Mouse (Mus musculus): Measurements from ENCODE around the gene Slain1.

The Slain1 gene

DNA sequence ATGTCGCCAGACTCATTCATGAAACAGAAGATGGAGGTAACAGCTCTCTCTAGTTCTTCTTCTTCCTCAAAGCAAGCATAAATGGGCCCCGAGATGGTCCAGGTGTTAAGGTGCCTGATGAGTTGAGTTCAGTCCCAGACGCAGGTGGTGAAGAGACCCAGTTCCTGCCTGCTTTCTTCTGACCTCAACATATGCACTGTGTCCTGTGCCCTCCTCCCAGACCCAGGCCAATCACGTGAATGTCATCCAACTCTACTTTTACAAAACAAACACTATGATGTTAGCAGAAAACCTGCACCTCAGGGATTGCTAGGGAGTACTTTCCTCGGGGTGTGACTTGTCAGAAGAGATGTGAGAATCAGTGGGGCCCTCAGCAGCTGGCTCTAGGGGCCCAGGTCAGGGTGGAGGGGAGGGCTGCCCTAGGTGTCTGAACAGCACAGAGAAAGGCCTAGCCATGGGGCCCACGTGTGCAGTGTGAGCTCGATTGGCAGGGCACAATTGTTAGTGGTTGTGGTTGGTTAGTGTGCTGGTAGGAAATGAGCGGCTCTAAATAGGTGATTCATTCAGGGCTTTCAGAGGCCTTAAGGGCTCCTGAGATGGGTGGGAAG lies 16.4 kb downstream of the Slain1 start:
- ATAC-seq (ENCODE audit: low TSS enrichment), result no peak

DNA sequence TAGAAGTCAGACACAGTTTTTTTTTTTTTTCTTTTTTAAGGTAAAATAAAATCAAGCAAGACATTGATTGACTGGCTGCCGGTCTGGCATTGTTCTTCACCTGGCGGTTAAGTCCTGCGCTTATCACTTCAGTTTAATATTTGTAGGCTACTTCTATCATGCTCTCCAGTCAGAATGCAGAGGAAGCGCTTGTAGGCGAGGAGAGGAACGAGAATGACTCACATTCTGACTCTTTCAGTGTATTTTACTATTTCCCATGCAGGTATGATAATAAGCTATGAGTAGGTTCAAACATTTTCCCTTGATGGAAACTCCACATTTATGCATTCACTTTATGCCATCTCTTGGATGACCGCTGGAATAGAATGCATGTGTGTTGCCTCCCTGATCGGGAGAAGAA lies 17.0 kb downstream of the Slain1 start:
- ATAC-seq (ENCODE audit: low TSS enrichment), result peak; percentile 65

DNA sequence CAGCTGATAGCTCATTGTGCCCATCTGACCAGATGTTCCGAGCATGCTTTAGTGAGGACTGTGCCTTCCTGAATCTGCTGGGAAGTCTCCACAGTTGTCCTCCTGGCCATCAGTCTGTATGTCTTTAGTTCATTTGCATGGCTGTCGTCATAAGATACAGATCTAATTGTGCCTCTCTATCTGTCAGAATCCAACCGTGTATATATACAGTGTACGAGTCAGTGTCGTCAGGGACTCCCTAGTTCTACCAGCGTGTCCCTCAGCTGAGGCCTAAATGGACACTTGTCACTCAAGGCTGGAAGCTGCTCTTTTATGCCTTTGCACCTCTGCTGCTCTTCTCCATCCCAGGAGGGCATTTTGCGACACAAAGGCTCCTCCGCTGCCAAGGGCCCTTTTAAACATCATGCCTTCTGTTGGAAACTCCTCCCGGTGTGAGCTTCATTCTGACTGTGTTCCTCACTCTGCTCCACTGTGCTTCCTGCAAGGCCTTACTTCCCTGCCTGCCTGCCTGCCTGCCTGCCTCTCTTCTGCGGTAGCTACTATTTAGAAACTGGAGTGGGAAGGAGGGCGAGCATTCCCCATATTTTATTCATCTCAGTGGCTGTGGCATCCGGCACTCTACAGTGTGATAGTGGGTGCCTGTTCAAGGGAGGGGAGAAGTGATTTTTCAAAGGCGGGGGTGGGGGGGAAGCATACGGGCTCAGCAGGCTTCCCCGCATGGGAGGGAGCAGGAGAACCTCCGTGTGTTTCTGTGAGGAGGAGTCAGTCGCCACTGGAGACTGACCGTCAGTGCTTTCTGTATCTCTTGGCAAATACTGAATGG lies 29.6 kb downstream of the Slain1 start:
- ATAC-seq (ENCODE audit: low TSS enrichment), result peak; percentile 87

DNA sequence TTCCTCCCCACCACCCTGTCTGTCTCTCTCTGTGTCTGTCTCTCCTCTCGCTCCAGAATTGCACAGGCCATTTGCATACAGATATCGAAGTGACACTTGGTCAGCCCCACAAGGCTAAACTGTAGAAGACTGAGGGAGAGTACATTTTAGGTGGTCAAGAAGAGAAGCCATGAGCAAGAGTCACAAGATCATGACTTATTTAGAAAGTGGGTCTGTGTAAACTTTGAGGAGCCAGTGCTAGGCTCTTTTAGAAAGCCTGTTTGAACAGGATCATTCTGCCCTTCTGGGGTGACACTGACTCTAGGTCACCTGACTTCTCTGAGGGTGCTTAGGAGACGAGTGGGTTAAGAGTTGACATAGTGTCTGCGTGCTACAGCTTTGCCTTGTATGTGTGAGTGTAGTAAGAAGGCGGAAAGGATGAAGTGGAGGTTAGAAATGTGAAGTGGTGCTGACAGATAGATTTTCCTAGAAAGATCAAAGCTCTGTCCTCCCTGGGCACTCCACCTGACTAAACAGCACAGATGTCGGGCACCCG lies 30.3 kb downstream of the Slain1 start:
- no peak for ATAC-seq (ENCODE audit: low TSS enrichment)

DNA sequence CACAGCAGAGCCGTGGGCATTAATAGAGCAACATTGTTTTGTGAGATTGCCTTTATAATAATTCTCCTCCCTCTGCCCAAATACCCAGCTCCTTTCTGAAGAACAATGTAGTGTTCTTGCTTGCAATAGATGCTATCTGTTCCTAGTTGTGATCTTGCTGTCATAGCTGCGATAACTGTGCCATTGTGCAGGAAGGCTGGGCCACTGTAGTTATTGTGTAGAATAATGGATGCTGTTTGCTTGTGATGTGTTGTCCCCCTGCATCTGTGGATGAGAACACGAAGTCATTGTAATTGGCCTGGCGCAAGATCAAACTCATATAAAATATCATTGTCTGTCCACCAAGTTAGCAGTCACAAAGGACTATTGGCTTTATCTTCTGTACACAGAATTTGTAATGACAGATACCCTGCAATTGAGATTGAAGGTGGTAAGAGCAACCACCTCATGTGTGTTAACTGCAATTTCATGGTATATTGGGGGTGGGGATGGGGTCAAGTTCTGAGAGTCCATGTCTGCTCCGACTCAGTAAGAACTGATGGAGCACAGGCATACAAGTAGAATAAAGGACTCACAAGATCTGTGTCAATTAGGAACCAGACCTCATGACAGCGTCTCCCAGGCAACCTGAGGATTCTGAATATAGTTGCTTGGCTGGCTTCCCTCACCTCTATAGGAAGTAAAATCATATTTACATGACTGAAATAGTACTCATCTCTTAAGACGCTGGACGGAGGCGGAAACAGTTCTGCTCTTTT lies 32.8 kb downstream of the Slain1 start:
- ATAC-seq (ENCODE audit: low TSS enrichment), result peak; percentile 11; the same call in 1 of the 2 replicates

DNA sequence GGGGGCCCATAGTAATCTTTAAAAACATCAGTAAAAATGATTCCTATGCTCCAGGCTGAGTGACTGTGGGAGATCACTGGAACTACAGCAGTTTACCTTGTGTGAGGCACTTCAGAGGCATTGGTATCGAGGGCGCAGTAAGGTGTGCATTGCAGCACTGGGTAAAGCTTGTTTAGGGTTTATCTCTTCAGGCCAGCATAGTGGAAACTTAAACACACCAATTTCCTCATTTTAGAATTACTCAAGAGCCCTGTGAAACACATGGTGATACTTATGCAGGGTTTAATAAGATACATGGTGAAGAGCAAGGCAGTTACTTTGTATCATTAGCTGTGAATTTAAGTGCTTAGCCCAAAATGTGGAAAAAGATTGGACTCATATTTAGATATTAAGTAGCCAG lies 37.0 kb downstream of the Slain1 start:
- no peak for ATAC-seq (ENCODE audit: low TSS enrichment)

DNA sequence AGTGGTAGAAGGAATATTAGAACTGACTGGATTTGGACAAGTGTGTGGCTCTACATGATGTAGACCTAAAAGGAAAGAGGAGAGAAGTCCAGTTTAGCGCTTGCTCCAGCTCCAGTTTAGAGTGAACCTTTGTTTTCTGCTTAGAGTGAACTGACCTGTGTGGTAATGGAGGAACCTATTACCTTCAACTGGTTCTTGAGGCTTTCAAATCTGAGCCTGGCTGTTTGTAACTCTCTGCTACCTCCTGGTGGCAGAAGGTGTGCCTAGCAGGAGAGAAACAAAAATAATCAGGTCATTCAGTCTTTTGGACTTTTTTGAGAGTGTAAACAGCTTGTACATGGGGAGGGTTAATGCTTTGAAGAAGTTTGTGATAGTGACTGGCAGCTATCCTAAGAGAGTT lies 44.3 kb downstream of the Slain1 start:
- ATAC-seq (ENCODE audit: low TSS enrichment), result peak; percentile 58

DNA sequence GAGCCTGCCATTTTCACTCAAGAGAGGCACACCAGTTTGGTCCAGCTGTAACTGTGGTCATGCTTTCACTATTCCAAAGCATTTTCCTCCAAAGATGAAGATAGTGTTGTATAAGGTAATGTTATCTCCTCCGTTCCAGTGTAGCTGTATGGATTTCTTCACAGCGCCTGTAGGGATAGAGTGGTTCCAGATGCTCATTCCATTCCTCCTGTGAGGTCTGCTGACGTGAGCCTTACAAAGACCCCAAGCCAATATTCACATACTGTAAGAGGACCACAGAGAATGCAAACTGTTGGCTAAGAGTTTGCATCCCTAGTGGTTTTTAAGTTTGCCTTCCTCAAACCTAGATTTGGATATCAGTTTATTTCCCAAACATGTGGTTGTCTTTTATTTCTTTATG lies 45.6 kb downstream of the Slain1 start:
- no peak for ATAC-seq (ENCODE audit: low TSS enrichment)

DNA sequence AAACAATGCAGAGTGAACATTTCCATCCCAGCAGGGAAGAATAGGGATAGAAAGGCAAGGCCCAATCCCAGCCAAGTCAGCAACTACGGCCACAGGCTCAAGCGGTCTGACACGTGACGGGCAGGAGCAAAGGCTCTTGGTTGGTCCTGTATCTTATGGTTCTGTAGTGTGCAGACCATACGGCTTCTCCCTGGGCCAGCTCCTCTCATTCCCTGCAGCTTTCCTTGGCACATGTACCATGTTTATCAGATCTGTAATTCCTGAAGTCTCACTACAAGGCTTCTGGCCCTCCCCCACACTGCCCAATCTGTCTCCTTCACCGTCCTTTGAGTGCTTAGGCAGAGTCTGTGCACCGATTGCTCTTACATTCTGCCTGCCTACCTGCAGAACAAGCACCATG lies 47.1 kb downstream of the Slain1 start:
- peak; percentile 38 for ATAC-seq (ENCODE audit: low TSS enrichment)

DNA sequence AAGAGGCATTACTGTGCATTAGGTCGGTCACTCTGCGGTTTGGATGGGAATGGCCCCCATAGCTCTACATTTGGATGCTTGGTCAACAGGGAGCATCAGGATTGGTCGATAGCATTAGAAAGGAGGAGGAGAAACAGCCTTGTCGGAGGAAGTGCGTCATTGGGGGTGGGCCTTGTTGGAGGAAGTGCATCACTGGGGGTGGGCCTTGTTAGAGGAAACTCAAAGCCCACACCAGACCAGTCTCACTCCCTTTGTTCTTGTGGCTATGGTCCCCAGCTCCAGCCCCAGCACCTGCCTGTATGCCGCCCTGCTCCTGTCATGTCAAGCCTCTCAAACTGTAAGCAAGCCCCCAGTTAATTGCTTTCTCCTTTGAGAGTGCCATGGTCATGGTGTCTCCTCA lies 49.3 kb downstream of the Slain1 start:
- ATAC-seq (ENCODE audit: low TSS enrichment), result no peak

DNA sequence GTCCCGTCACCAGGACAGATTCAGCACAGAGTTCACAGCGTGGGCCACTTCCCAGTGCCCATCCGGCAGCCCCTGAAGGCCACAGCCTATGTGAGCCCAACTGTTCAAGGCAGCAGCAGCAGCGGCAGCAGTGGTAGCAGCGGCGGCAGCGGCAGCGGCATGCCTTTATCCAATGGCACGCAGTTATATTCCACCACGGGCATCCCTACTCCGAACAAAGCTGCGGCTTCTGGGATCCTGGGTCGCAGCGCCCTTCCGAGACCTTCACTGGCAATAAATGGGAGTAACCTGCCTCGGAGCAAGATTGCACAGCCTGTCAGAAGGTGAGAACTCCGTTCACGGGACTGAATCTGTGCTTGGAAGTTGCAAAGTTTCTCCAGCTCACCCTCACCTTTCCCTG lies 52.5 kb downstream of the Slain1 start:
- ATAC-seq (ENCODE audit: low TSS enrichment), result no peak

DNA sequence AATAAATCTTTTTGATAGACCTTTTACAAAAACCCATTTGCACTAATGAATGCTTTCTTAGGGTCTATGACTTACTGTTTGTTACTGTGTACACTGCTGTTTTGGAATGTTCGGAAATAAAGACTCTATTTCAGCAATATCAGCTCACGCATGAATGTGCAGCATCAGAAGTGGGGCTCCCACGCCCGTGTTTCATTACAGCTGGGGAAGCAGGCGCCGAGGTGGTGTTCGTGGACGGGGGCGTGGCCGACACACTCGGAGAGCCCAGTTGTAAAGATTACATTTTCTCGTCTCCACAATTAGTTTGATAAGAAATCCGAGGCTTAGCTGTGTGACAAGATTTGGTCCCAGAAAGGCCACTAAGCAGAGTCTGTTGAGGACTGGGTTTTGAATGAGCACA lies 54.7 kb downstream of the Slain1 start:
- ATAC-seq (ENCODE audit: low TSS enrichment), result peak; percentile 51; the same call in 1 of the 2 replicates

DNA sequence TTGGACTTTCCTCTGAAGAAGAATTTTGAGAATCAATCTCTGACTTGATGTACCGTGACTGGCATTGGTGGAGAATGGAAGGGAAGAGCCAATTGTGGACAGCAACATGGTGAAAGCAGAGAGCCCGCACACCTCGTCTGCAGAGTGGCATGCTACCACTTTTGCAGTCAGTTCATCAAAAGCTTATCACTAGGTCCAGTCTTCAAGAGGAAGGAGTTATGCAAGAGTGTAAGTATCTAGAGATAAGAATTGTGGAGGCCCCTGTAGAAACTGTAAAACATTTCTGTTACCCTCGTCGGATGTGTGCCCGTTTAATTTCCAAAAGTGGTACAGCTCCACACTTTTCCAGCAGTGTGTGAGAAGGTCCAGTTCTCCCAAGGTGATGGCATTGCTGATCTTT lies 56.3 kb downstream of the Slain1 start:
- ATAC-seq (ENCODE audit: low TSS enrichment), result no peak

DNA sequence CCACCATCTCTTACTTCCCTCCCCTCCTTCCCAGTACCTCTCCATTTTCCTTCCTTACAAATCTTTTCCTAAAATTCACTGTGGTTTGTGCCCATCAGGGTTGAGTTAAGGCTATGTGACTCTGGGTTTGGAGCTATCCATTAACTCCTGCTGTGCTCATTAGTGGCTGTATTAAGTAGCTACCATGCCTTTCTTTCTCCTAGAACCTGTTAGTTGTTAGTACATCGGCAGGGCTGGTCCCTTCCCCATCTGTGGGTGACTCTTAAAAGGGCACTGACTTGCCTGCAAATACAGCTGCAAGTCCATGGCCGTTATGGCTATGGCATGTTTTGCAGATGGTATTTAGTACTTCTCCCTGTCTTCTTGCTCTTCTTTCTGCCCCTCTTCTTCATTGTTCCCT lies 58.6 kb downstream of the Slain1 start:
- no peak for ATAC-seq (ENCODE audit: low TSS enrichment)

DNA sequence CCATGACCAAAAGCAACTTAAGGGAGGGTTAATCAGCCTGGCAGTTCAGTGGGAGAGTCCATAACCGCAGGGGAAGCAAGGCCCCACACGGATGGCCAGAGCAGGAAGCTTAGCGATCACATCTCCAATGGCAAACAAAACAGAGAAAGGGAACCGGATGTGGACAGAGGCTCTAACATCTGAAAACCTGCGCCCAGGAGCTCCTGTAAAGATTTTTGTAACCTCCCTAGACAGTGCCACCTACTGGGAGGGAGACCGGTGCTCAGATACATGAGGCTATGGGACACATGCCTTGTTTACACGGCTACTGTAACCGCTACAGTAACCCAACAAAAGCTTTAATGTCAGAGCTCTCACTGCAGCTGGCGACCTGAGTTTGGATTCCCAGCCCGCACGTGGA lies 59.2 kb downstream of the Slain1 start:
- ATAC-seq (ENCODE audit: low TSS enrichment), result no peak

DNA sequence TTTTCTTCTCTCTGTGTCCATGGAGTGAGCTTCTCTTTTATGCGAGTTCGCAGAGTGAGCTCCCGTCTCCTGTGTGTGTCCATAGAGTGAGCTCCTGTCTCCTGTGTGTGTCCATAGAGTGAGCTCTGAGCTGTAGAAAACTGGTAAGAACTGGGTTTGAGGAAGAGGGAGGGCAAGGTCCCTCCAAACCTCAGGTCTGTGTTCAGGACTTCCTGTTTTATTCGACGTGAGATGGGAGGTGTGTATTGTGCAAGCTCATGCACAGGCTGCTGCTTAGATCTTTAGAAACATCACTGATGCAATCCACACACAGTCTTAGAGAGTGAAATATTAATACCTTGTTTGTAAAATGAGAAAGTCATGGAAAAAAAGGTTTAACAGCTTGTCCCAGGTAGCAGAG lies 63.0 kb downstream of the Slain1 start:
- ATAC-seq (ENCODE audit: low TSS enrichment), result no peak; the same call in 1 of the 2 replicates

DNA sequence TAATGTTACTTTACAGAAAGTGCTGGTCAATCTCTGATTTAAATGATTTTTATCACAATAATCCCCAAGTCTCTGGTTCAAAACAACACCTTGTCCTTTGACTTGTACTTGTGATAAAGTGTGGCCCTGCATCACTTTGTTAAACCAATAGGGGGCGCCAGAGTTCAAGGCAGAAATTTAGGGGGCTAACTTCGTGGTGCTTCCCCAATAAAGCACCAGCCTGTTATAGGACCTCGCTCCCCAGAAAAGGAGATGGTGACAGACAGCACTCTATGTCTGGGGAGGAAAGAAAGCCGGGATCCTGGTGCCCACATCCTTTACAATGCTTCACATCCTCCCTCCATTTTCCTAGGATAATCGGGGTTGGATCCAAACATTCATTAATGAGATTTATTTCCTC lies 67.5 kb downstream of the Slain1 start:
- no peak for ATAC-seq (ENCODE audit: low TSS enrichment)

DNA sequence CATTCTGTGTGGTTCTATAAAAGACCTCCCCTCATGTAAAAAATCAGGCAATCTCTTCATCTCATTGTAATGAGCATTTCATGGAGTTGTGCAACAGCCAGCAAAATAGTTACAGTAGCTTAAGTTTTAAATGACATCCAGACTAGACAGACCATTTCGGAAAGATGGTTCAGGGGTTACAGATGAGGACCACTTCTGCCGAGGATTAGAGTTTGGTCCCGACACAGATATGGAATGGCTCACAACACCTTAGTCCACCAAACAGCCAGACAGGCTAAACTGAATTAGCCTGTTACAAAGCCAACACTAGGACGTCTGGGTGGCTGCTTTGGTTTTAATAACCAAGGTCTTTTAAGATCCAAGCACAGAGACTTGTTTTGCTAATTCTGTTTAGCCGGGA lies 68.0 kb downstream of the Slain1 start:
- ATAC-seq (ENCODE audit: low TSS enrichment), result no peak

DNA sequence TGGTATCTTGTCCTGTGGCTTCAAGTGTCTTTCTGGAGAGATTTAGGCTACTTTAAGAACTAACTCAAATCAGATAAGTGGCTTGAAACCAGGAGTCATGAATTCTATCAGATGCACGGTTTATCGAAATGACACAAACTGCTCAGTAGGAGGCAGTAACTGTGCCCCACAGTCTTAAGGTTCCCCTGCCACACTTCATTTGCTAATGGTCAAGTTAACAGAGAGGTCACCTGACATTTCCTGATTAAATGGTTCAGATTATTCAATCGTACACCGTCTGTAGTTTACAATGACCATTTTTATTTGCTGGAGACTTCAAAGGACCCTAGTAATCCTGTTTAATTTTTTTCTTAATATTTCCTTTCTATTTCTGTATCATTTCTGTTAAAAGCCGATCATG lies 68.4 kb downstream of the Slain1 start:
- ATAC-seq (ENCODE audit: low TSS enrichment), result no peak

DNA sequence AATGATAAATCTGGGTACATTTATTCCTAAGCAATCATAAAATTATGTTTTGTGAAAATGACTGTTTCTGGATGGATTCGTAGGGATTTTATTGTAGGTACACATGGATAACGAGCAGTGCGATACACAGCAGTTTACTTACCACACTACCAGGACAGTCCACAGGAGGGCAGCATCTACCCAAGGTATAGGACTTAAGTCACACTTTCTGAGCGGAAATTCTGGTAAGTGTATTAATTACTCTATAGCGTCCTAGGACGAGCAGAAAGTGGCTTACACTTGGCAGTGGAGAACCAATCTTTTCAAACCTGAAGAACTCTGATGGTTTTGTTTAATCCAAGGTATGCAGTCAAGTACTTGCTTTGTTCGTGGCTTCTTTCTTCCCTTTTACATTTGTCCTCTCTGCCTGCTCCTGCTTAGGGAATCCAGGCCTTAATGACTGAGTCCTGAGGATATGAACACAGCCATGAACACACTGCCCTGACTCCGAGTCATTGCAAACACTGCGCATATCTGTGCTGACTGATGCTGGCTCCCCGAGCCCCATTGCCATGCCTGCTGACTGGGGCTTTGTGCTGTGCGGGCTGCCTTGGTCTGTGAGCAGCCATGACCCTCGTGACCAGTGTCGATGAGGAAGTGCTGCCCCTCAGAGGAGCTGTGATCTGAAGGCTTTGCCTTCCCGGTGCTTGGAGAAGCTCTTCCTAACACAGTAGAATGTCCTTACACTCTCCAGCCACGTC lies 69.0 kb downstream of the Slain1 start:
- ATAC-seq (ENCODE audit: low TSS enrichment), result peak; percentile 87

DNA sequence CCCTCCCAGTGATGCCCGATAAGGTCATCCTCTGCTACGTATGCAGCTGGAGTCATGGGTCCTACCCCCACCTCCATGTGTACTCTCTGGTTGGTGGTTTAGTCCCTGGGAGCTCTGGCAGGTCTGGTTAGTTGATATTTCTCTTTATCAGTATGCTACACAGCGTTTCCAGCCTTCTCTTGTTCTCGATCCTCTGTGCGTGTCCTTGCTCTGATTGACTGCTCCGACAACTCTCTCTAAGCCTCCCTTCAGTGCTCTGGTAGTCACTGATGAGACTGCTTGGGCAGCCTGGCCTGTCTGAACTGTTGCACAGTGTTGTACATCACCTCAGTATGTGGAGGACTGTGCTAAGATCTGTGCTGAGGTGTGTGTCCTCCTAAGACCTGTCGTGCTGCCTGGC lies 70.1 kb downstream of the Slain1 start:
- ATAC-seq (ENCODE audit: low TSS enrichment), result 0 out of 2 replicates have a peak, but pooled peaks have one; percentile 5

Data from frontal cortex, adult (tissue).